Mouse (Mus musculus) hematopoietic stem cell, adult 5-6 weeks (primary cell): ENCODE results near the gene Acap3. TPM values are rescaled to one million over a fixed set of nuclear protein-coding genes. Genes with fewer than 3 reads are reported as not detected.

Experiments
- ATAC-seq, 2 experiments: fragments of 125-278 bp in 1 of 2; replicated peaks in 1 of 2; 2 replicates each; pipeline ENCODE4 v1.8.0; 2016 to 2017; ENCODE audit warnings: inconsistent platforms in 2 of 2, mild to moderate bottlenecking in 2 of 2, moderate number of reproducible peaks in 2 of 2, low read depth in 1 of 2, moderate TSS enrichment in 1 of 2; ENCODE audit not compliant: low FRiP score in 2 of 2, poor library complexity in 2 of 2, severe bottlenecking in 2 of 2, insufficient read depth in 1 of 2, low TSS enrichment in 1 of 2
- total RNA-seq: library from RNA; stranded (forward); fragments of 172-1452, 232-1000 nt; gene quantifications from 2 replicates; pipeline ENCODE4 v1.2.3, GENCODE M21; 2017

Gene Acap3
- total RNA-seq: 3.7 and 13.8 TPM in 2 replicates

DNA sequence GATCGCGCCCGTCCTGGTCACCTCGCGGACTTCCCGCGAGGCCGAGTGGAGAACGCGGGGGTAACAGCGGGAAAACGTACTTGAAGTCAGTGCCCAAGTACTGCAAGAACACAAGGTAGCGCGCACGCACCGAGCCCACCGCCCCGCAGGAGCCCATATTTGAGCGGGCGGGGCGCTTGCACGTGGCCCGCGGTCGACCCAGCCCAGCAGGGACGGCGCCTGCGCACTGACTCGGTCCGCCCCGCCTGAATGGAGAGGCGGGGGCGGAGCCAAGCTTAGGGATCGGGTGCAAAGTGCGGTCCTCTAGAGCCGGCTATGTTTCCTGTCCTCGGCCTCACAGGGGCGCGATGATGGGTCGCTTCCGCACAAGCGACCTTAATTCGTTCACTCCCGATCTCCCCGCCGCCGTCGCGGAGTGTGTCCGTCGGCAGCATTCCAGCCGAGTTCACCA, at the start of gene Acap3, which contains the start of gene Pusl1:
TSS of gene Acap3 (plus strand) at position 272 of the 451 bp plus-strand sequence.
TSS of gene Pusl1 (minus strand) at position 231 of the 451 bp plus-strand sequence.
- ATAC-seq: peak; percentile 53 to 71

- no peak for ATAC-seq
These were observed 48.4 kb upstream of the Acap3 start for GRCm38 (mm10) chr4:155843231-155843630.

- peak; percentile 68 to 72 for ATAC-seq
These were observed 44.6 kb upstream of the Acap3 start, which contains the start of gene Dvl1 for GRCm38 (mm10) chr4:155846871-155847578. Gene Dvl1 (plus strand): TSS chr4:155847402.

DNA sequence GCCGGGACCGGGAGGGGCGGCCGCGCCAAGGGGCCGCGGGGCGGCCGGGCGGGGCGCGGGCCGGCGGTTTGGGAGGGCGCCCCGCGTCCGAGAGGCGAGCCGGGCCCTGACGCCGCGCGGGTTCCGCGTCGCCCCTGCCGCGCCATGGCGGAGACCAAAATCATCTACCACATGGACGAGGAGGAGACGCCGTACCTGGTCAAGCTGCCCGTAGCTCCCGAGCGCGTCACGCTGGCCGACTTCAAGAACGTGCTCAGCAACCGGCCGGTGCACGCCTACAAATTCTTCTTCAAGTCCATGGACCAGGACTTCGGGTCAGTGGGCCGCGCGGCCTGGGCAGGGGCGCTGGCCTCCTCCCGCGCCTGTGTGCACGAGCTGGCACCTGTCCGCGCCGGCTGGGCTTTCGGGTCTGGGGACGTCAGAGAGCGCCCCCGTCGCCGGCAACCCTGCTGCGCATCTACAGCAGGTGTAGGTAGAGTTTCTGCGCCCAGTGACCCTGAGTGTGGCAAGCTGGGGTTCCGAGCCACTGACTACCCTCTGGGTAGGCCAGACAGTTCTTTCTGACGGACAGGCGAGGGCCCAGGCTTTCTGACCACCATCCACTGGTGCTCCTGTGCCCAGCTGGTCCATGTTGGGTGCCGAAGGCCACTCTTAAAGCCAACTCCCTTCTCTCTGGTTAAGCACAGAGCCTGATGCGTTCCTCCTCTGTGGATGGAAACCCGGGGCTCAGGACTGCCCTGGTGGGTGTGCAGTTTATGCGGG, 43.9 kb upstream of the Acap3 start:
- ATAC-seq: no peak

GRCm38 (mm10) chr4:155848434-155849095, 43.1 kb upstream of the Acap3 start:
- no peak for ATAC-seq

- no peak for ATAC-seq
These were observed 42.2 kb upstream of the Acap3 start for GRCm38 (mm10) chr4:155849391-155849790.

DNA sequence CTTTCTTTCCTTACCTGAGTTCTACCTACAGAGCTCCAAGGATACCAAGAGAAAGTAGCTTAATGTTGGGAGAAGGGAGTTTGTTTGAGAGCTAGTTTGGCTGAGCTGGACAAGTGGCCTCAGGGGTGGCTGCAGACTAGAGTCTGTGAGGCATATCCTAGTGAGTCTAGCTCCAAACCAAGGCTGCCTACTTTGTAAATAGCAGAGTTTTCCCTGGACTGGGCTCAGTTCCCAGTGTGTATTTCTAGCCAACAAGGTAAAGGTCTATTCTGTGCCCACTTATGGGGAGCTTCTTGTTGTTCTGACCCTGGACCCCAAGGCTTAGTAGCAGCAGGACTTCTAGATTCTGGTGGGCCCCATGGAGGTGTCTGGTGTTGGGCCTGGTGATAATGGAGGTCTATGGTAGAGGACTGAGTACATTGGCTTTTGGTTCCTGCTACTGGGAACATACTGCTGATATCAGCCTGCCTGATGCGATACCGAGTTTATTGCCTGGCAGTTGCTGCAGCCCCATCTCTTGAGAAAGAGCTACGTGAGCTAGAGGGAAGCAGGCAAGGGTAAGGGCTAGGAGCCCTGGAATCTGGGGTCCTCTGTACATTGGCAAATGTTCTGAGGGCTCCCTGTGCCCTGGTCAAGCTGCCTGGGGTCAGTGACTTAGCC, 41.7 kb upstream of the Acap3 start:
- ATAC-seq: no peak

DNA sequence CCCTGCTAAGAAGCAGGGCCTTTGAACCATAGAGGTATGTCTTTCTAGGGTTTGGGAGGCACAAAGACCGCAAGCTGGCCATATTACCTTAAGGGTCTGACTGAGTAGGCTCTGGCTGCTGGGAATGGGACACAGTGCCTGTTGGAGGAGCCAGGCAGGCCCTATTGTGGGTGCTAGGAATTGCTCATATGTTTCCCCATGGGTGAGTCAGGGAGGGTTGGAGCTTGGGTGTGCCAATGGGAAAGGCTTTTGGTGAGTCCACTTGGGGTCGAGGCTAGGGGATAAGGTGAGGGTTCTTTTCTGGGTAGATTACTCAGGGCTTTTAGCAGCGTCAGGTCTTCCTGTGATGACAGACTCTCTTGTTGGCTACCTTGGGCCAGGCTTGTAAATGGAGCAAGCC, 40.3 kb upstream of the Acap3 start:
- no peak for ATAC-seq

- no peak for ATAC-seq
These were observed 39.6 kb upstream of the Acap3 start for GRCm38 (mm10) chr4:155851951-155852411.

DNA sequence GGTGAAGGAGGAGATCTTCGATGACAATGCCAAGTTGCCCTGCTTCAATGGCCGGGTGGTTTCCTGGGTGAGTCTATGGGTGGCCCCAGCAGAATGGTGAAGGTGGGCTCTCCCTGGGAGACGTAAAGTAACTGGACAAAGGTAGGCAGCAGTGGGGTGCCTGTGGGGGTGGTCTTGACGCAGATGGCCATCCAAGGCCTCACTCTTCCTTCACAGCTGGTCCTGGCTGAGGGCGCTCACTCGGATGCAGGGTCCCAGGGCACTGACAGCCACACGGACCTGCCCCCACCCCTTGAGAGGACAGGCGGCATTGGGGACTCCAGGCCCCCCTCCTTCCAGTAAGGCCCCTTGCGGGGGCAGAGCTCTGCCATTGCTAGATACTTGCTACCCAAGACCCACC, 38.2 kb upstream of the Acap3 start:
- no peak for ATAC-seq

- no peak for ATAC-seq
These were observed 36.6 kb upstream of the Acap3 start for GRCm38 (mm10) chr4:155854991-155855390.

GRCm38 (mm10) chr4:155856071-155856470, 35.6 kb upstream of the Acap3 start:
- 0 out of 4 replicates have a peak, but pooled peaks of 1 of the 2 experiments have one; percentile 11 for ATAC-seq

GRCm38 (mm10) chr4:155856881-155857280, 34.7 kb upstream of the Acap3 start:
- no peak for ATAC-seq

GRCm38 (mm10) chr4:155859318-155859717, 32.3 kb upstream of the Acap3 start:
- peak; percentile 31 to 37; a peak in 1 of 4 replicates for ATAC-seq

DNA sequence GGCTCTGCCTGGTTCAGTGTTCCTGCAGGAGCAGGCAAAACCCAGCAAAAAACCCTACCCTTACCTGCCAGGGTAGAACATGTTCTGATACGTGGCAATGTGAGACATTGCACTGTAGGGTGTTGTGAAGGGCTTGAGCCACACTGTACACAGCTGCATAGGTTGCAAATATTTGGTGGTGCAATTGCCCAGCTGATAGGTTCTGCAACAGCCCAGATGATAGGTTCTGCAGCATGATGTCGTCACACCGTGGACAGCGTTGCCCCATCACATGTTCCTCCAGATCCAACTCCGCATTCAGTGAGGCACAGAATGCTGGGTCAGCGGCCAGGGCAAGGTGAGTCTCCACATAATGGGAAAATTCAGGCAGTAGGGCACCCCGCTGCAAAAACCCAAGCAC, 29.8 kb upstream of the Acap3 start:
- peak; percentile 38 to 45; a peak in 1 of 4 replicates for ATAC-seq

DNA sequence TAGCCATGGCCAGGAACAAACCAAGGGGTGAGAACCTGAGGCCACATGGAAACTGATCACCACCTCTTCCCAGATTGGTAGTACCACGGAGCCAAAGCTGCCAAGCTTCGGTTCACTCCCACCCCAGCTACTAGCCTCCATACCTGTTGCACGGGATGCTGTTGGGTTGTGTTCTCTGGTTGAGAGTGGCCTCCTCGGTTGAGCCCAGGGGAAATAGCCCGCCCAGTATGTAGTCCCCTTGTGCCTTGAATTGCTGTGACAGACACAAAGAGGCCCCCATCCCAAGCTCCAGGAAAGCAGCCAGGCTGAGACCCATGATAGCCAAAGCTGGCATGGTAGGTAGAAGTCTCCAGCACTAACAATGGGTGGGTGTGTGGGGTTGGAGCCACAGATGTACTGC, 28.6 kb upstream of the Acap3 start, which contains the start of gene Tas1r3:
TSS of gene Tas1r3 (minus strand) at position 362 of the 400 bp plus-strand sequence.
- no peak for ATAC-seq

DNA sequence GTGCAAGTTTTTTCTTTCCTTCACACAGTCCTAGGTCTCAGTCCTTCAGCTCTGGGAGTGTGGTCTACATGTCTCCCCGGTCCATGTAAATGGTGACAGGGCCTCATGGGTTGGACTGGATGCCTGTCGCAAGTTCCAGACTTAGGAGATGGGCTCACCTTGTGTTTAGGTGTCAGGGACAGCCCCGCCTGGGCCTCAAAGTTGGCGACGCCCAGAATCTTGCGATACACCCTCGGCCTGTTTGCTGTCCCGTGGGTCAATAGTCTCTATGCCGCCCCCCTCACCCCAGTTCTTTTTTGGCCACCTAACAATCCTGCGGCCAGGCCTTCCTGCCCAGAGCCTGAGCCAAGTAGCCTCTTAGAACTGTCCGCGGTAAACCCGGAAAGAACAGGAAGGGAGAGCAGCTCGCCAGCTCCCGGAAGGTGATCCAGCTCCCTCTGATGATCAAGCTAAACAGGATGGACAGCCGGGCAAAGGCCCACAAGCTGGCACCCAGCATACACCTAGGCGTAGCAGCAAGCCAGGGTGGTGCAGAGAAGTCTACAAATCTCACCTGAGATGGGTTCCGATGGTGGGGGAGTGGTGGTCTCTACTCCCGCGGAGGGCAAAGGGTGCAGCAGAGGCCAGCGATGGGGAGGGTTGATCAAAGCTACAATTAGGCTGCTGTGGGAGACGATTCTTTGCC, 22.9 kb upstream of the Acap3 start:
- ATAC-seq: peak; percentile 17 to 19; a peak in 2 of 4 replicates
